Mouse (Mus musculus) liver, adult 10 weeks (tissue): ENCODE data around the gene Tubg1. TPM values are rescaled to one million over a fixed set of nuclear protein-coding genes. Genes with fewer than 3 reads are reported as not detected.

Experiments
- polyA plus RNA-seq: library from polyadenylated mRNA; stranded (reverse); fragments of 350-450 nt; fragmentation: Illumina TruSeq; extraction: RNeasy Lipid Tissue Mini Kit (QIAGEN cat#74804); gene quantifications from one replicate; pipeline ENCODE4 v1.2.3, GENCODE M21; 2014; ENCODE audit warnings: low read depth, low replicate concordance

Gene Tubg1
- 1.6 TPM for polyA plus RNA-seq

DNA sequence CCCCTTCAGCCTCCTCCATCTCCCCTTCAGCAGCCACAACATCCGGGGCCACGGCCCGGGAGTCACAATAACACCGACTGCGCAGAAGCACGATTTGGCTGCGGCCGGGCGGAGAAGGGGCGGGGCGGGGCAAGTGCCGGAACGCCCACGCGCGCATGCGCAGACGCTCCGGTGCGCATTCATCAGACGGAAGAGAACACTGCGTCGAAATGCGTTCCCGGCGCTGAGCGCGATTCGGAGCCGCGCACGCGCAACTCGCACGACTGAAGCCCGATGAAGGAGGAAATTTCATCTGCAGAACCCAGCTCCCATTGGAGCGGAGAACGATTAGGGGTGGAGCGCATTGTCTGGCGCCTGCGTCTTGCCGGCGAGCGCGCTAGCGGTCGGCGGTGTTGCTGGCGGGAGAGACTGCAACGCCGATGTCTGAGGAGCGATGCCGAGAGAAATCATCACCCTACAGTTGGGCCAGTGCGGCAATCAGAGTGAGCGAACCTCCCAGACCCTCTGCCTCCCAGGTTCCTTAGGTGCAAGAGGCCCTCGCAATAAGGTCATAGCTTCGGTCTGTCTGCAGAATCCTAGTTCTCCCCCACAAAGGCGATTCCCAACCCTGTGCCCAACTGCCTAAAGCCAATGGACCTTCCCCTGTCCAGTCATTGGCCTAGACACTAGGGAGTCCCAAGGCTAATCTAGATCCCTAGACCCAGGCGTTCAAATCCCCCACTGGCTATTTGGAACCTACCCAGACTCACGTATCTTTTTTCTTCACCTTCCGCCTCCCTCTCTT is at the start of gene Tubg1, which contains the start of gene Retreg3:
Gene Tubg1, plus strand, starts transcription at position 178 of the 784 bp plus-strand sequence.
Gene Retreg3, minus strand, starts transcription at position 133 of the 784 bp plus-strand sequence.

DNA sequence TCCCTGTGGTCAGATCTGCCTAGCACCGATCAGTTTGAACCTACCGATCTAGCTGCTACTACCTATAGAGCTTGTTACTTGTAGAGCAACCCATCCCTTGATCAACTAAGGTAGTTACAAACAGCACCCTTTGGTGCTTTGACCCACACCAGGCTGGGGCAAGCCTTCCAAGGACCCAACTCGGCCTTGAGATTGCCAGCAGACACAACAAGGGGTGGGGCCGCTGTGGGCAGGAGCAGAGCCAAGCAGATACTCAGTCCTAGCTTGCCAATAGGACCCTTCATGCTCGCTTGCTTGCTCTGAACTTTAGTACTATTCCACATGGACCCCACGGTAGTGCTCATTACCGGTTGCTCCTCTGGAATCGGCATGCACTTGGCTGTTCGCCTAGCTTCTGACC is 41.6 kb upstream of the Tubg1 start, which contains the start of gene Hsd17b1:
Gene Hsd17b1, plus strand, starts transcription at position 291 of the 400 bp plus-strand sequence.

GRCm38 (mm10) chr11:101082208-101083082 is 37.3 kb upstream of the Tubg1 start, which contains the start of gene Coasy:
Gene Coasy (plus strand): TSS chr11:101082565.

DNA sequence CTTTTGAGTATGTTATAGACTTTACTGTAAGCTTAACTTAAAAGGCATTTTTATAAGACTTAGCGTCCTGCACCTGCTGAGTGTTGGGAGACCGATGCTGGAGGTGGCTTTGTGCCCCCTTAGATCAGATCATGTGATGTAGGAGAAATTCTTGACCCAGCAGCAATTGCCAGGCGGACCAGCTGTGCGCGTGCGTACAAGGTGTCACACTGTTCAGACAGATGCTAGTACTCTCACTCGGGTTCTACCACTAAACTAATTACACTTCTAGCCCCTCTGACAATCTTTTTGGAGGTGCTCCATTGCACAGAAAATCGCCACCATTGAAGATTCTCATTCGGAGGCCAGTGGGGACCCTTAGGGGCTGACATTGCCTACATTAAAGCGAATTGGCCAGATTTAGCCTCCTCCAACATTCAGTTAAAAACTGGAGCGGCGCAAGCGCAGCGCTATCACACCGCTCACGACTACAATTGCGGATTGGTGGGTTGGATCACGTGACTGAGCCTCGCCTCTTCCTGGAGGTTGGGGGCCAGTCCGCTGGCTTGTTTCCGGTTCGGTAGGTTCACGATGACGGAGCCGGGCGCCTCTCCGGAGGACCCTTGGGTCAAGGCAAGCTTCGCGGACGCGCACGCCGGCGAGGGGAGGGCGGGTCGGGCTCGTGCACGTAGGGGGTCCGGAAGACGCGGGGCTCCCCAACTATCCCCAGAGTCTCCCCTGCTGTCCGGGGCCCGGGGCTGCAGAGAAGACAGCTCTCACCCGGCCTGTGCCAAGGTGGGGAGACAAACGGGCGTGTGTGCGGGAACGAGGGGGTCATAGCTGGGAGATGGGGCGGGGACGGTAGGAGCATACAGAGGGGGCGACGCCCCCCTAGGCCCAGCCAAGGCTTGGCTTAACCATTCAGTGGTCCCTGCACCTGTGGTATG is 32.7 kb upstream of the Tubg1 start, which contains the start of gene Mlx:
Gene Mlx, plus strand, starts transcription at position 522 of the 926 bp plus-strand sequence.

DNA sequence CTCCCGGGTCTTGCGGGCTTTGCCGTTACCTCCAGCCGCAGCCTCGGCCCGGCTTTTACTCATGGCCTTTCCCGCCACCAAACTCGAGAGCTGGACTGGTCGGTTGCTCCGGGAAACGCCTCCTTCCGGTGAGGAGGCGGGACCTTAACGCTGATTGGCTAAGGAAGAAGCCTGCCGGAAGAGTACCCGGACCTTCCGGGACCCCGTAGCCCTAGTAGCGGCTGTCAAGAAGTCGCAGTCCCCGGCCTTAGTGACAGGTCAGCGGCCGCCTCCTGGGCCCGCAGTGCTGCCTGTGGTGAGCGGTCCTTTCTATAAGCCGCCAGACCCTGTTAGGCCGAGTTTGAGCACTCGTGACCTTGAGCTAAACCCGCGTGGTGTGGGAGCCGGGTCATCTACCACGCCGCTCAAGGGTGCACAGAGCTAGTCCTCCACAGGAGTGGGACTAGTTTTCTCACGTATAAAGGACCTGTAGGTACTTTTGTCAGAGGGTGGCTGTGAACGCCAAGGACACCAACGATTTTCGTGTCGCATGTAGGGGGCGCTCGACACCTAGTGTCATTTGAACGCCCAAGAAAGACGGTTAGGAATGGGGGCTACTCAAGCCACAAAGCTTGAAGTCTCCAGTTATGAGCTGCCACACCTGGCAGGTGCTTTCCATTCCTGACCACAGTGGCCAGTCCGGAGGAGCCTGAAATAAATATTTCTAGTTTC is 24.3 kb upstream of the Tubg1 start, which contains the start of gene Psmc3ip:
Gene Psmc3ip, minus strand, starts transcription at position 123 of the 711 bp plus-strand sequence.

GRCm38 (mm10) chr11:101155728-101156371 is 36.1 kb downstream of the Tubg1 start, which contains the start of gene Tubg2:
Gene Tubg2 (plus strand): TSS chr11:101155907.

DNA sequence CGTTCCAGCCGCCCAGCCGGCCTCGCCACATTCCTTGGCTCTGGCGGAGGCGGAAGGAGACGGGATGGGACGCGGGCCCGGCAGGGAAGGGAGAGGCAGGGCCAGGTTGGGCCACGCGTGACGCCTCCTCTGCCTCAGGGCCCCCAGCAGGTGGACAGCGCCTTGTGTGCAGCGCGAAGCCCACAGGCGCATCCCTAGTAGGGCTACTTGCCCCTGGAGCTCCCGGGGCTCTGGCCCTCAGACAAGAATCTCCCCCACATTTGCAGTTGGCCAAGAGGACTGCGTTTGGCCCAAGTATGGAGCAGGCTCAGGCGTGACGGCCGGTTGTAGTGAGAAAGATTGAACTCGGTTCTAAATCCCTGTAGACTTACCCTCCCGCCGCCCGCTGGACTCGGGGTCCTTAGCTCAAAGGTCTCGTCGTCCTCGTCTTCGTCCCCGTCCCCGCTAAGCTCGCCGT is 50.6 kb downstream of the Tubg1 start, which contains the start of gene Cntnap1:
Gene Cntnap1, plus strand, starts transcription at position 170 of the 457 bp plus-strand sequence.

DNA sequence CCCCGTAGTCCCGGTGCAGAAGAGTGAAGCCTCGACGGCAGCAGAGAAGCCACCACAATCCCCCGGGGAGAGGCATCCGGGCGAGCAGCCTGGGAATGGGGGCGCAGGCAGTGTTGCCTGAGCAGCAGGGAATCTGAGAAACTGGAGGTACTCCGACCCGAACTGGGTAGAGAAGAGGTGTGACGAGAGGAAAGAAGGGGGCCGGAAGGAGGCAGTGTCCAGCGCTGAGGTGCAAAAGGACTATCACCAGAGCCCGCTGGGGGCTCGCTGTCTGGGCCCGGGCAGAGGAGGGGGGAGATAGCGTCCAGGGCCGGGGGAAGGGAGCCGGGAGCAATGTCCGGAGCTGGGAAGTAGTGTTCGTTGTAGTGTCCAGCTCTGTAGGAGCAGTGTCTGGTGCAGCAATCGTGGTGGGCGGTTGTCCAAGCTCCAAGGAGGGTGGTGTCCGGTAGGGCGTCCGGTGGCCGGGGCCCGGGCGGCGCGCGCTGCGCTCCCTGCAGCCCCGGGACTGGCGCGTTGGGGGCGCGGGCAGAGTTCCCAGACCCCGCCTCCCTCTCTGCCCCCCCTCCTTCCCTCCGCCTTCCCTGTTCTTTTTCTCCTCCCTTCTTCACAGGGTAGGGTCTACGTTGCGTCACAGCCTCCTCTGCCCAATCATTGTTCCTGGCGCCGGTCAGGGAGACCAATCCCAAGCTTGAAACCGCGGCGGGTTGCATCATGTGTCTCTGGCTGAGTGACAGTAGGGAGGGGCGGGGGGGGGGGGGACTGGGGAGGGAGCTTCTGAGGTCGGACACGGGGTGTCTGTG is 51.3 kb downstream of the Tubg1 start, which contains the start of gene Plekhh3:
Gene Plekhh3, minus strand, starts transcription at position 541 of the 800 bp plus-strand sequence.

GRCm38 (mm10) chr11:101174851-101175628 is 55.3 kb downstream of the Tubg1 start, which contains the start of gene Ccr10:
Gene Ccr10 (minus strand): TSS chr11:101175443.

Other genes starting within 250 kb of the Tubg1 start
- gene Stat3, start 180.4 kb upstream of the Tubg1 start, polyA plus RNA-seq: 25.1 TPM
- gene Cavin1, start 149.1 kb upstream of the Tubg1 start, polyA plus RNA-seq: 3.3 TPM
- 23.9 TPM for gene Atp6v0a1, start 110.5 kb upstream of the Tubg1 start, polyA plus RNA-seq
- 1.4 TPM for gene Naglu, start 49.9 kb upstream of the Tubg1 start, polyA plus RNA-seq
- gene Hsd17b1, start 41.5 kb upstream of the Tubg1 start, polyA plus RNA-seq: not detected
- 11.6 TPM for gene Coasy, start 37.4 kb upstream of the Tubg1 start, polyA plus RNA-seq
- 40.8 TPM for gene Mlx, start 32.7 kb upstream of the Tubg1 start, polyA plus RNA-seq
- not detected for gene Psmc3ip, start 24.5 kb upstream of the Tubg1 start, polyA plus RNA-seq
- gene Retreg3, start within 50 bp of the Tubg1 start, polyA plus RNA-seq: 43.4 TPM
- gene Tubg2, start 36.0 kb downstream of the Tubg1 start, polyA plus RNA-seq: not detected
- 0.08 TPM for gene Cntnap1, start 50.6 kb downstream of the Tubg1 start, polyA plus RNA-seq
- gene Plekhh3, start 51.4 kb downstream of the Tubg1 start, polyA plus RNA-seq: not detected
- not detected for gene Ccr10, start 55.5 kb downstream of the Tubg1 start, polyA plus RNA-seq
- 6.2 TPM for gene Ezh1, start 106.5 kb downstream of the Tubg1 start, polyA plus RNA-seq
- gene Ramp2, start 126.1 kb downstream of the Tubg1 start, polyA plus RNA-seq: 4.4 TPM
- 82.1 TPM for gene Vps25, start 133.8 kb downstream of the Tubg1 start, polyA plus RNA-seq
- not detected for gene Wnk4, start 140.6 kb downstream of the Tubg1 start, polyA plus RNA-seq
- gene Cntd1, start 159.1 kb downstream of the Tubg1 start, polyA plus RNA-seq: not detected
- 11.5 TPM for gene Coa3, start 159.2 kb downstream of the Tubg1 start, polyA plus RNA-seq
- 49.8 TPM for gene Becn1, start 182.3 kb downstream of the Tubg1 start, polyA plus RNA-seq
- 96.3 TPM for gene Psme3, start 196.3 kb downstream of the Tubg1 start, polyA plus RNA-seq
- not detected for gene Aoc2, start 205.1 kb downstream of the Tubg1 start, polyA plus RNA-seq
- gene Aoc3, start 210.7 kb downstream of the Tubg1 start, polyA plus RNA-seq: 0.16 TPM
- gene G6pc, start 247.6 kb downstream of the Tubg1 start, polyA plus RNA-seq: 315 TPM